Mouse (Mus musculus) midbrain, embryonic 13.5 days (tissue): ENCODE data around the gene Hipk1. TPM values are rescaled to one million over a fixed set of nuclear protein-coding genes. Genes with fewer than 3 reads are reported as not detected.

Source experiments
- ATAC-seq: fragments of 200-750 bp; cut with Nextera tagmentation; 2 replicates; pipeline ENCODE4 v1.8.0; 2017; ENCODE audit warnings: mild to moderate bottlenecking, moderate TSS enrichment, moderate library complexity
- H3K27ac ChIP-seq: fragments of 300-500 bp; sonication (generic); 2 replicates; pipeline ENCODE4 v1.5.1; 2015; ENCODE audit warnings: inconsistent platforms, mild to moderate bottlenecking, moderate library complexity
- H3K27me3 ChIP-seq: fragments of 300-500 bp; sonication (generic); 2 replicates; pipeline ENCODE4 v1.6.1; 2015; ENCODE audit warnings: mild to moderate bottlenecking, inconsistent platforms
- H3K36me3 ChIP-seq: fragments of 300-500 bp; sonication (generic); 2 replicates; pipeline ENCODE4 v1.6.1; 2015; ENCODE audit warnings: mild to moderate bottlenecking, inconsistent platforms
- H3K4me1 ChIP-seq: fragments of 300-500 bp; sonication (generic); replicated peaks from 2 replicates; pipeline ENCODE4 v1.6.1; 2015; ENCODE audit warnings: inconsistent platforms
- H3K4me2 ChIP-seq: fragments of 300-500 bp; sonication (generic); replicated peaks from 2 replicates; pipeline ENCODE4 v1.6.1; 2015; ENCODE audit warnings: moderate library complexity, mild to moderate bottlenecking, inconsistent platforms
- H3K4me3 ChIP-seq: fragments of 300-500 bp; sonication (generic); replicated peaks from 2 replicates; pipeline ENCODE4 v1.5.1; 2015; ENCODE audit warnings: mild to moderate bottlenecking, inconsistent platforms
- H3K9ac ChIP-seq: fragments of 300-500 bp; sonication (generic); replicated peaks from 2 replicates; pipeline ENCODE4 v1.6.1; 2015; ENCODE audit warnings: mild to moderate bottlenecking, inconsistent platforms
- H3K9me3 ChIP-seq: fragments of 300-500 bp; sonication (generic); 2 replicates; pipeline ENCODE4 v1.6.1; 2016; ENCODE audit warnings: mild to moderate bottlenecking, inconsistent platforms
- WGBS: fragments of 180-500 bp; shearing (Covaris S2); methylation state at CpG from one replicate; pipeline ENCODE4 v1.1.7; 2015; 5-methylcytosine and 5-hydroxymethylcytosine counted together
- polyA plus RNA-seq: library from polyadenylated mRNA; unstranded; fragments of >200 nt; fragmentation: Nextera tagmentation; extraction: Ambion mirVana; gene quantifications from 2 replicates; pipeline ENCODE4 v1.2.1, GENCODE M21; 2015

Gene Hipk1
- polyA plus RNA-seq, 1 experiment from 2014 or later, result 13.2 TPM

DNA sequence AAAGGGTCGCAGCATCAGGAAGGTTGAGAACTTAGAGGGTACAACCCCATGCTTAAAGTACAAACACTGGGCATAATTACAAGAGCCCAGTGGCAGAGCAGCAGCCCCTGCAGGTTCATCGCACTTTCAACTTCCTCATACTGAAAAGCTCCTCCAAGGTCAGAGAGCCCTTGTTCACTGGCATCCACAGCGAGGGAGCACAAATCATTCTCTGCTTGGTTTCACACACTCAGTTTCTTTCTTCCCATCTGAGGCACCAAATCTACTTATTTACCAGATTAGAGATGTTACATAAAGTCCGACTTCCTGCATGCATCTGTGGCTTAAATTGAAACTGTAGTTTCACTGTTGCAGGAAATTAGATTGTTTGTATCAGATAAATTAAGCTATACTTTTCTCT is 18.5 kb downstream of the Hipk1 start:
- Histone ChIP-seq H3K4me1 (0 out of 2 replicates have a peak, but pooled peaks cover 2% of the 10 kb centered on the region), H3K27me3 (no peaks in the 10 kb centered on the region), H3K9ac (no peak overlapping the region), H3K4me2 (no peak overlapping the region), H3K27ac (no peak overlapping the region), H3K4me3 (no peak overlapping the region), H3K36me3 (peaks cover 29% of the 10 kb centered on the region), H3K9me3 (no peaks in the 10 kb centered on the region)
- no peak for ATAC-seq
- WGBS, result 80% methylated on average over 4 of the region's 4 CpGs

DNA sequence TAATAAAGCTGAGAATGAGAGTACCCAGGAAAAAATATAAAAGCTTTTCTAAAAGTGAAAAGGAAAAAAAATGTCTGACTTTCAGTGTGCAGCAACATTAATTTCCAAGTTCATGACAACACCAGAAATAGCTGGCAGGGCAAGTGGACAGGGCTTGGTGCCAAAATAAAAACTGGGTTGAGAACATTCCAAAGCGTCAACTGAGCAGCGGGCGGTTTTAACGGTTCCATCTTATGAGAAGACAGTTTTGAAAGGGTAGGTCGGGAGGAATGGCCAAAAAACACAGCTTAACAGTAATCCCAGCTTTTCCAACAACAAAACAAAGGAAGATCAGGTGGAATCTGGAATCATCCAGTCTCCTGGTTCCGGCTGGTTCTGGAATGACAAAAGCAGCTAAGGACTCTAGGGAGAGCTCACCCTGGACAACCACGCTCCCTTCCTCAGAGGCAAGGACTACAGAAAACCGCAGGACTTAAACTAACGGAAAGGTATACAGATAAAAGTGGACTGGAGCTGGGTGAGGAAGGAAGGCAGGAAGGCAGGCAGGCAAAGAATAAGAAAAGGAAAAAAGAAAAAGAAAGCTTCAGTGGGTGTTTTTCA is 19.7 kb downstream of the Hipk1 start:
- no peaks in the 10 kb centered on the region for H3K27me3 ChIP-seq
- H3K4me1 ChIP-seq, result 0 out of 2 replicates have a peak, but pooled peaks cover 2% of the 10 kb centered on the region
- WGBS, result 76% methylated on average over 9 of the region's 9 CpGs
- no peaks in the 10 kb centered on the region for H3K9me3 ChIP-seq
- no peak overlapping the region for H3K27ac ChIP-seq
- H3K4me2 ChIP-seq, result no peak overlapping the region
- H3K36me3 ChIP-seq, result peaks cover 18% of the 10 kb centered on the region
- no peak overlapping the region for H3K4me3 ChIP-seq
- no peak for ATAC-seq
- H3K9ac ChIP-seq, result no peak overlapping the region

DNA sequence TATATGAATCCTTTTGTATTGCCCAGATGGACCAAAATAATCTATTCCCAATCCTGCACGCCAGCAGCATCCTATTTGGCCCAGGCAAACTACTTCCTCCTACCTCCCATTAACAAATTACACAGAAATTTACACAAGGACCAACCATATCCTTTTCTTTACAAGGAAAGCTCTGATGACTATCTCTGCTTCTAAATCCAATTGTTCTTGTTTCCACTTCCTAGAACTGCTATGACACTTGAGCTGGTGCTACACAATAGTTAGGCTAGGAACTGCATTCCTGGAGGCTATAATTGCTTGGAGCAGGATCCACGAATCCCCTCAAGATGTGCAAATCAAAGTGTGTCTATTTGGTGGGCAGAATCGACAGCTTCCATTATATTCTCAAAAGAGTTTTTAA is 24.6 kb downstream of the Hipk1 start:
- ATAC-seq, result no peak
- Histone ChIP-seq H3K4me2 (no peak overlapping the region), H3K4me3 (no peak overlapping the region)

DNA sequence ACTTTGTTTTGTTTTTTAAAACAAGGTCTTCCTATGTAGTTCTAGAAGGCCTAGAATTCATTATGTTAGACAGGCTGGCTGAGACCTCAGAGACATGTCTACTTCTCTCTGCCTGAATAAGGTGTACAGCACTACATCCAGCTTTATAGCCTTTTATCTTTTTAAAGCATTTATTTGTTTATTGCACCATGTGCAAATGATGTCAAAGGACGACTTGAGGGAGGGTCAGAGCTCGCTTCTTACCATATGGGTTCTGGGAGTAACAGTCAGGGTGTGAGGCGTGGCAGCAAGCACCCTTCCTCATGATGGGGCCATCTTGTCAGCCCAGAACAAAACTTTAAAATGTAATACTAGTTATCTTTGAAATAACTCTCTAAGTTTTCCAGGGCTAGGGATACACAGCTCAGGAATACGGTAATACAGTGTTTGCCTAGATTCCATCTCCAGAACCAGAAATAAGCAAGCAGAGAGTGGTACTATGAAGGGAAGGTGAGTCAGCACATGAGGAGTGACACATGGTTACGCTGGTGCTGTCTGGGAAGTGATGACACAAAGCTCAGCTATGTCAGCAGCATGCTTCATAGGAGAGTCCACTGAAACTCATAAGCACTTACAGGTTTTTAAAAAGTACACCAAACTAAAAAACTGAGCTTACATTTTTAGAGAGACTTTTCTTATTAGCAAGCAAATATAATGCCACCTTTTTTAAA is 31.9 kb downstream of the Hipk1 start:
- no peaks in the 10 kb centered on the region for H3K27me3 ChIP-seq
- 92% methylated on average over 5 of the region's 5 CpGs for WGBS
- H3K27ac ChIP-seq, result no peak overlapping the region
- H3K9me3 ChIP-seq, result no peaks in the 10 kb centered on the region
- H3K4me1 ChIP-seq, result no peaks in the 10 kb centered on the region
- H3K4me2 ChIP-seq, result no peak overlapping the region
- H3K9ac ChIP-seq, result no peak overlapping the region
- H3K36me3 ChIP-seq, result peaks cover 74% of the 10 kb centered on the region
- ATAC-seq, result no peak
- H3K4me3 ChIP-seq, result no peak overlapping the region

More for the DNA sequence above, 24.6 kb downstream of the Hipk1 start:
- Histone ChIP-seq H3K27ac (no peak overlapping the region), H3K4me1 (no peaks in the 10 kb centered on the region), H3K9me3 (no peaks in the 10 kb centered on the region), H3K9ac (no peak overlapping the region), H3K27me3 (no peaks in the 10 kb centered on the region), H3K36me3 (peaks cover 27% of the 10 kb centered on the region)
- 59% methylated on average over 3 of the region's 3 CpGs for WGBS

DNA sequence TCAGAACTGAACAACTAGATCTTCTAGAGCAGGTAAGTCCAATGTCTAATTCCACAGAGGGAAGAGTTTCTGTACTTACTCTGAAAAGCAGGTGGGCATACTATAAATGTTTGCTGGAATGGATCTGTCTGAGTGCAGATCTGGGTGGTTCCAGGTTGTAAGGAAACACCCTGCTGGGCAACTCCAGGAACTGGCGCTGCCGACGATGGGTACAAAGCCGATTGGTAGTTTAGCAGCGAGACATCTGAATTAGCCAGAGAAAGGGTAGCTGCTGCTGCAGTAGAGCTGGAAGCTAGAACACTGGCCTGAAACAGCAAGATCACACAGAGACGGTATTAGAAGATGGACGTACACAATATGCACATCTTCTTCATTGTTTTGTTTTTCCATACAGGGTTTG is 32.9 kb downstream of the Hipk1 start:
- peaks cover 82% of the 10 kb centered on the region for H3K36me3 ChIP-seq

DNA sequence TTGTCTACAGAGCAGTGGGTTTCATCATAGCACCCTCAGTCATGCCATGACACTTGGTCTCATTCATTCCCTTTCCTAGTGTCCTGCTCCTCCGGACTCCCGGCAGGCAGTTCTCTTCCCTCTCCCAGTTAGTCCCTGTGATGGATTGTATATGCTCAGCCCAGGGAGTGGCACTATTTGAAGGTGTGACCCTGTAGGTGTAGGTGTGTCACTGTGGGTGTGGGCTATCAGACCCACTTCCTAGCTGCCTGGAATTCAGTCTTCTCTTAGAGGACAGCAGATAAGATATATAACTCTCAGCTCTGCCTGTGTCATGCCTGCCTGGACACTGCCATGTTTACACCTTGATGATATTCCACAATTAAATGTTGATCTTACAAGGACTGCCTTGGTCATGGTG is 34.4 kb downstream of the Hipk1 start:
- no peak overlapping the region for H3K4me2 ChIP-seq
- H3K36me3 ChIP-seq, result peaks cover 82% of the 10 kb centered on the region
- no peaks in the 10 kb centered on the region for H3K27me3 ChIP-seq
- H3K27ac ChIP-seq, result no peak overlapping the region
- H3K9me3 ChIP-seq, result no peaks in the 10 kb centered on the region
- no peak for ATAC-seq
- H3K9ac ChIP-seq, result no peak overlapping the region
- WGBS, result 93% methylated on average over 2 of the region's 2 CpGs
- H3K4me1 ChIP-seq, result no peaks in the 10 kb centered on the region
- H3K4me3 ChIP-seq, result no peak overlapping the region

More for the DNA sequence above, 32.9 kb downstream of the Hipk1 start:
- Histone ChIP-seq H3K4me3 (no peak overlapping the region), H3K27me3 (no peaks in the 10 kb centered on the region), H3K4me1 (no peaks in the 10 kb centered on the region), H3K9me3 (no peaks in the 10 kb centered on the region), H3K4me2 (no peak overlapping the region), H3K27ac (no peak overlapping the region), H3K9ac (no peak overlapping the region)
- 89% methylated on average over 7 of the region's 7 CpGs for WGBS
- no peak for ATAC-seq

DNA sequence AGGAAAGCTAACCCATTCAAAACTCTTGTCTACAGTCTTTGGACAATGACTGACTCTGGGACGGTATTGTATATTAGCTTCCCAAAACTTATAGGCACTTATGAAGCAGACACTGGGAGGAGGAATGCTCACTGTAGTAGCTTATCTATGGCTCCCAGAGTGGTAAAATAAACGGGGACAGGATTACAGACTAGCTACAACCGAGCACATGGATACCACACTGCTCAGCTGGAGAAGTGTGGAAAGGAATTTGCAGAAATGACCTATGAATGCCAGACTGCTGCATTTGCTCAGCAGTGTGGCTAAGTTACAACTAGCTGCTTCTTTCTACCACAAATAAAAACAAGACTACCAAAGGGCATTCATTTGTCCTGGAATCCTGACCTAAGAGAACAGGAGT is 36.0 kb downstream of the Hipk1 start:
- no peak overlapping the region for H3K4me3 ChIP-seq
- peaks cover 82% of the 10 kb centered on the region for H3K36me3 ChIP-seq
- H3K9me3 ChIP-seq, result no peaks in the 10 kb centered on the region
- no peak overlapping the region for H3K4me2 ChIP-seq
- 82% methylated on average over 3 of the region's 3 CpGs for WGBS
- no peaks in the 10 kb centered on the region for H3K27me3 ChIP-seq
- no peak overlapping the region for H3K27ac ChIP-seq
- no peak overlapping the region for H3K9ac ChIP-seq
- no peaks in the 10 kb centered on the region for H3K4me1 ChIP-seq
- ATAC-seq, result no peak

DNA sequence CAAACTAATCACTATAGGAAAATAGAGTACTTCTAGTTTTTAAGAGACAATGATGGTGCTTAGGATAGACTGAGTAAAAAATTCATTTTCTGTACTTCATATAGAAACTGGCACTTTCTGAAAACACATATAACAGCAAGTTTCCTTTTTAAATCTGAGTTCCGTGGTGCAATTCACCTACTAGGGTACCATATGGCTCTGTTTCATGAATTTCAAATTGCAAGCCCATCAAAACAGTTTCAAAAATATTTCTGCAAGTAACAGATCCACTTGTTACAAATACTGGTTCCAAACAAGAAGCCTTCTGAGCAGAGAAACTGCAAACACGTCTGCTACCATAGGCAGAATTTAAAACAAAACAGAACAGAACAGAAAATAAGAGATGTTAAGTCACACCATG is 39.8 kb downstream of the Hipk1 start:
- H3K4me1 ChIP-seq, result no peaks in the 10 kb centered on the region
- no peaks in the 10 kb centered on the region for H3K27me3 ChIP-seq
- H3K4me2 ChIP-seq, result no peak overlapping the region
- H3K4me3 ChIP-seq, result no peak overlapping the region
- no peak overlapping the region for H3K27ac ChIP-seq
- peaks cover 88% of the 10 kb centered on the region for H3K36me3 ChIP-seq
- WGBS, result 89% methylated on average over 2 of the region's 2 CpGs
- no peak overlapping the region for H3K9ac ChIP-seq
- no peak for ATAC-seq
- H3K9me3 ChIP-seq, result no peaks in the 10 kb centered on the region

DNA sequence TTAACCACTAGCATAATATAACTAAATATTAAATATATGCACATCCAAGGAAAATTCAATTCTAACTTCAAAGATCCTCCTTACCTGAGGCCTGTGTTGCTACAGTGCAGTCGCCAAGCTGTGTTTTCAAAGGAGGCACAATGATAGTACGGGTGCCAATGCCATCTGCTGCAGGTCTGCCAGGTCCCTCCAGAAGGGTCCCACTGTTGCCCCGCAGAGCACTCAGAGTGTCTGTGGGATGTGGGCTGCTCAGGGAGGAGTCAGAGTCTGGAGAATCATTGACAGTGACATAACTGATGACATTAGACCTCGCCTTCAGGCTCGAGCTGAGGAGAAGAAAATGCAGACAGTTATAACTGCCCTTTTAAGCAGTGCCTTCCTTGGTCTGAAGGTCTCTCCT is 44.7 kb downstream of the Hipk1 start:
- 89% methylated on average over 5 of the region's 5 CpGs for WGBS
- H3K9me3 ChIP-seq, result no peaks in the 10 kb centered on the region
- H3K27ac ChIP-seq, result no peak overlapping the region
- peaks cover 86% of the 10 kb centered on the region for H3K36me3 ChIP-seq
- H3K4me2 ChIP-seq, result no peak overlapping the region
- no peaks in the 10 kb centered on the region for H3K4me1 ChIP-seq
- ATAC-seq, result no peak
- H3K9ac ChIP-seq, result no peak overlapping the region
- no peaks in the 10 kb centered on the region for H3K27me3 ChIP-seq
- no peak overlapping the region for H3K4me3 ChIP-seq

DNA sequence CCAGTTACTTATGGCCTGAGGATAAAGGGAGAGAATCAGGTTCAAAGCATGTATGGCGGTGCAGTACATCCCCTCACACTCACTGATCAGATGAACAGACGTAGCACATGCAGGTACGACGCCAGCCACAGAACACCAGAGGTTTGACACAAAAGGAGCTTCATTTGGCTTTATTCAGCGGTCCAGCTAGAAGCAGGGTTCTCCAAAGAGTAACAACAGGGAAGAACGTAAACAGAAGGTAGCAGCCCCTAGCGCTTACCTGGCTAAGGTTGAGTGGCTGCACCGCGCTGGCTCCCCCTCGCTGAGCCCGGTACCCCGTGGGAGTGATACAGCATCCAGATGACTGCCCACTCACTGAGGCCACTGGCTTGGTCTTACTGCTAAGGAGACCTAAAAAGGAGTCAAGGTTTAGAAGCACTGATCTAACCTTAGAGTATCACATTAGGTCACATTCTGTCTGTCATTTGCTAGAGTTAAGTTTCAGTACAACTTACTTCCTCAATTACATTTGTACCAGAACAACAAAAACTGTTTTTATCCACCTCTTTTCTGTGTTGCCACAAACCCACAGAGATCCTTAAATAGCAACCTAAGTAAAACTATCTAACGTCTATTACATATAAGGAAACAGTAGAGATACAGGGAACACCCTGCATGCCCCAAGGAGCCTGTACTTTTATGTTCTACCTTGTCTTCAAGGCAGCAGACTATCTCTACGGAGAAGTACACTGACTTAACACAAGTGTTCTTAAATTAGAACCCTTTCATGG is 46.2 kb downstream of the Hipk1 start:
- H3K27ac ChIP-seq, result no peak overlapping the region
- H3K9me3 ChIP-seq, result no peaks in the 10 kb centered on the region
- H3K4me3 ChIP-seq, result no peak overlapping the region
- no peaks in the 10 kb centered on the region; the same call in 1 of the 2 replicates for H3K4me1 ChIP-seq
- 93% methylated on average over 14 of the region's 14 CpGs for WGBS
- no peak overlapping the region for H3K9ac ChIP-seq
- ATAC-seq, result no peak
- no peaks in the 10 kb centered on the region for H3K27me3 ChIP-seq
- no peak overlapping the region for H3K4me2 ChIP-seq
- peaks cover 77% of the 10 kb centered on the region for H3K36me3 ChIP-seq

DNA sequence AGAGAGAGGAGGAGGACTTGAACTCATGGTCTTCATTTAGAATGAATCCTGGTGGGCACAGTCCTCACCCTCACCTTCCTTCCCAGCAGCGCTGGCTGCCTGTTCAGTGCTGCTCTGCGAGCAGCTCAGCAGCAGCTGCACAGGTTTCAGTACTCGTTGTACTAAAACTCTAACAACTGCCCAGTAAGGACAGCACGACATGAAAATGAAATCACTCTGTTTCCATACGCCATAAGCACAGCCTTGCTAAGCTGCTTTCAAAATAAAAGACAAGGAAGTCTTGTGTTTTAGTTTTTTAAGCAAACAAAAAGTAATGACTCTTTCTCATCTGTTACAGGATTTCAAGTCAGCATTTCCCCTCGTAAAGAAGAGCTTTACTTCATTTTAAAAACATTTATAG is 48.2 kb downstream of the Hipk1 start:
- no peak overlapping the region for H3K9ac ChIP-seq
- H3K27ac ChIP-seq, result no peak overlapping the region
- peaks cover 4% of the 10 kb centered on the region; the same call in 1 of the 2 replicates for H3K4me1 ChIP-seq
- peaks cover 57% of the 10 kb centered on the region for H3K36me3 ChIP-seq
- WGBS, result 92% methylated on average over 6 of the region's 6 CpGs
- H3K4me3 ChIP-seq, result no peak overlapping the region
- H3K4me2 ChIP-seq, result no peak overlapping the region
- no peaks in the 10 kb centered on the region for H3K9me3 ChIP-seq
- no peaks in the 10 kb centered on the region for H3K27me3 ChIP-seq
- no peak for ATAC-seq

DNA sequence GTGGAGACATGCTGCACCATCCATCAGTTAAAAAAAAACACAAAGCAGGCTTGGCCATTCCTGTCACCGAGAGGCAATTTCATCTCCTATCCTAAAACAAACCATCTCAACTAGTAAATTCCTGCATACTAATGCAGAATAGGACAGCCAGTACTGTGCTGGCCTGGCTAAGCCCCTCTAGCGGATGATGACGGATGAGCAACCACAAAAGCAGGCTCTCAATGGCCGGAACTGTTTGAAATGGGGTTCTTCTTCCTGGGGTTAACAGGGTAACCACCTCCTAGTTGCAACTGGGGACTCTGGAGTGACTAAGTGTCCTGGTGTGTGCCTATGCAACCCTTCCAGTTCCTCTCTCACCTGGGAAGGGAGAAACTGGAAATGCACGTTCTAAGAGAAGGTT is 51.0 kb downstream of the Hipk1 start:
- Histone ChIP-seq H3K9ac (no peak overlapping the region), H3K36me3 (peaks cover 30% of the 10 kb centered on the region), H3K4me3 (no peak overlapping the region), H3K27ac (no peak overlapping the region), H3K4me2 (no peak overlapping the region), H3K4me1 (peaks cover 29% of the 10 kb centered on the region), H3K27me3 (no peaks in the 10 kb centered on the region), H3K9me3 (no peaks in the 10 kb centered on the region)
- WGBS, result 11% methylated on average over 5 of the region's 5 CpGs
- ATAC-seq, result no peak
